Mouse (Mus musculus) liver, embryonic 14.5 days (tissue): ENCODE results near the gene Sos1.

Source experiments
- CTCF ChIP-seq: IDR thresholded peaks from 2 replicates; pipeline ENCODE4 v1.5.1; 2016; ENCODE audit warnings: antibody characterized with exemption, low read depth, control low read depth
- EP300 ChIP-seq: IDR thresholded peaks from 2 replicates; pipeline ENCODE4 v1.6.1; 2016; ENCODE audit warnings: antibody characterized with exemption, low read depth

DNA sequence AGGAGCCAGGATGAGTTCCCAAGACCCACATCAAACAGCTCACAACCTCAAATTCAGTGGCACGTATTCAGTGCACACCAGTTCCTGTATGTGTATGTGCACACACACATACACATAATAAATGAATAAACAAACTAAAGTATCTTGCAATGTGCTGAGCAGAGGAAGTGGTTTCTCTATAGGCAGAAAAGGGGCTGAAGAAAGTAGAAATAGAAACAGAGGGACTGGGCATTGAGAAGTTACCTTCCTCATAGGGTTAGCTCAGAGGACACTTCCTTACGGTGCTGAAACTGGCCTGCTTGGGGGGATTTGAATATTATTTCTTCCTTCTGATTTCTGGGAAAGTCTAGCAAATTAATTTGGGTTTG, 21.5 kb upstream of the Sos1 start:
- TF ChIP-seq CTCF (no peak), EP300 (no peak)
